Mouse (Mus musculus) right cerebral cortex, postnatal 10 days (tissue): Measurements from ENCODE around the gene Stim2.
A peak's percentile ranks its signal among the peaks of the same experiment; 100 is the strongest.

Experiments
- DNase-seq, 2 experiments: peaks; one replicate each; pipeline ENCODE4 v3.0.0; 2021; ENCODE audit warnings: low spot score in 2 of 2

The Stim2 gene

GRCm38 (mm10) chr5:54116538-54116937 lies 118.2 kb downstream of the Stim2 start:
- no peak for DNase-seq

DNA sequence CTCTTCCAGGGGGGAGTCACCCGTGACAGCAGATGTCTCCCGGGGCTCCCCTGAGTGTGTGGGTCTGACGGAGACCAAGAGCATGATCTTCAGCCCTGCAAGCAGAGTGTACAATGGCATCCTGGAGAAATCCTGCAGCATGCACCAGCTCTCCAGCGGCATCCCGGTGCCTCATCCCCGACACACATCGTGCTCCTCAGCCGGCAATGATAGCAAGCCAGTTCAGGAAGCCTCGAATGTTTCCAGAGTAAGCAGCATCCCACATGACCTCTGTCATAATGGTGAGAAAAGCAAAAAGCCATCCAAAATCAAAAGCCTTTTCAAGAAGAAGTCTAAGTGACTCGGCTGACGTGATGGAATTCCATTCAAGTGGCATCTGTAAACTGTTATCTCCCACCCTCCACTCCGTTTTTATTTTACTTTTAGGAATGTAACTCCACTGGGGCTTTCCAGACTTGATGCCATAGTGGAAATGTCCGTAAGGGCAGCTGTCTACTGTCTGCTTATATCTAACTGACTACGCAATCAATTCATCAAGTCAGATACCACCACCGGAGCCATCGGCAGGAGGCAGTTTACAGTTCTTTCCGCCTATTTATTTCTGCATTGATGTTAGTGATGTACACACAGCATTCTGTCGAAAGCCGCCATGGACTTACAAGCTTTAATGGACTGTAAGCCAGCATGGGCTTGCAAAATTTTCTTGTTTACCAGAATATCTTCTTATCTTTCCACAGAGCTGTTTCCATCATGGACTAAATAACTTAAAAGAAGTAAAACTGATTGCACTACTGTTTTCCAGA lies 120.3 kb downstream of the Stim2 start:
- no peak for DNase-seq

DNA sequence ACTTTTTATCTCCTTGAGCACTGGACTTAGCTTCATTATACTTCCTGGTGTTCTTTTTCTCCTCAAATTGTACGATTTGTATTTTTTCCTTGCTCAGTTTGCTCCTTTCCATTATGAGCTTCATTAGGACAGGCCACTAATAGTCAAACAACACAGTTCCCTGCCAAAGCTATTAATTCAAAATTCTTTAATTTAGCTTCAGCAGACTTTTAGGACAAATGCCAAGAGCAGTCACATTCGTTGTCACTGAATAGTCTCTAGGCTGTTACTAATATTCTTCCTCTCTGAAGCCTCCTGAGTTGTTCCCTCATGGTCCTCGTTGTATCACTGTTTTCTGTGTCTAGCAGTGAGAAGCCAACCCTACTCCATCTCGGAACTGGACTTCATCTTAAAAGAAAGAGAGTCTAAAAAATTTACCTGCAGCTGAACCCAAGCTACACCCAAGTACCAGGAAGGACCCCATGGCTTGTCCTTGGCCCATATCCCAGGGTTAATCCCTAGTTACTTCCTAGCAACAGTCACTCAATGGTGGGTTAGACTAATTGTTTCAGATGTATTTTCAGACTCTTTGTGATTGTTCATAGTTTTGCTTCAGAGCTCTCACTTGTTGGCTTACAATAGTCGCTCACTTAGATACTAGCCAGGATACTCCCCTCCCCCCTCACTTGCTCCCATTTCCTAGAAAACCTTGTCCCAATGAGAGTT lies 149.9 kb downstream of the Stim2 start:
- DNase-seq = no peak

- peak; percentile 60 to 63 for DNase-seq
Measured at GRCm38 (mm10) chr5:54154503-54155226, 156.4 kb downstream of the Stim2 start.

GRCm38 (mm10) chr5:54155227-54155776 lies 157.0 kb downstream of the Stim2 start:
- DNase-seq = no peak

DNA sequence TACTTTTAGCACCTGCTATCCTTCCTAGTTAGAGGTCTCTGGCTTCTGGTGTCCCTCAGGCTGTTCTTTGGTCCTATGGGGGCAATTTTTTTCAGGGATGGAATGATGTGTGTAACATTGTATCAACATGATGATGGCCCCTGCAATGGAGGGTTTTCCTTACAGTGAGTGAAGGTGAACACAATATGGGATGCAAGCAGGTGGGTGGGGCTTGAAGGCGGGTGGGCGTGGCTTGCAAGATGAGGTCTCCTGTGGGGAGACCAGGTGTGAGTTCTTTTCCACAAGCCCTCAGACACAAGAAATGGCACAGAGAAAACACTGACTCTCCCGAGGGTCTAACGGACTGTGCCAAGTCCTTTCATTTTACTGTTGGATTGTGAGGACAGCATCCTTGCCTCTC lies 157.6 kb downstream of the Stim2 start:
- DNase-seq = no peak

GRCm38 (mm10) chr5:54156944-54157527 lies 158.7 kb downstream of the Stim2 start:
- DNase-seq = no peak

GRCm38 (mm10) chr5:54158230-54158629 lies 159.9 kb downstream of the Stim2 start:
- no peak for DNase-seq

- DNase-seq = peak; percentile 25 to 32
Measured at GRCm38 (mm10) chr5:54159156-54159793, 161.0 kb downstream of the Stim2 start.

DNA sequence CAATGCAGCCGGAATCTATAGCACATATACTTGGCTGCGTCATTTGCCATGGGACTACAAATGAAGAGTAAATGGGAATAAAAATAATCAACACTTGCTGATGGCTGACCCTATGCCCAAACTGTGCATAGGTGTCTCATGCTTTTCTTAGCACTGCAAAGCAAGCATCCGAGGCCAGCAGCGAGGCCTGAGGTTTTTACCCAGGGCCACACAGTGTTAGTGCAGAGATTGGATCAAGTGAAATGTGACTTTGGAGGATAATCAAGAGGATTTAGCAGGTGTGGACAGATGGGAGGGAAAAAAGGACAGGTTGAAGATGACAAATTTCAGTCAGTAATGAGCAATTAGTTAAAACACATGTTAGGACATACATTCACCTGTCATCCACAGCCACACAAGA lies 162.3 kb downstream of the Stim2 start:
- DNase-seq = no peak

GRCm38 (mm10) chr5:54163890-54164289 lies 165.6 kb downstream of the Stim2 start:
- DNase-seq = no peak
